Mouse (Mus musculus) gastrocnemius, postnatal 10 days (tissue): ENCODE measurements around the gene Tmem97. TPM values are rescaled to one million over a fixed set of nuclear protein-coding genes. Genes with fewer than 3 reads are reported as not detected.
"Not testable (repeated sequence)": the region's sequence is repeated elsewhere in the genome, so short reads cannot be mapped to it uniquely, and the experiment has no call there.

Experiments
- DNase-seq: peaks from one replicate; pipeline ENCODE4 v3.0.0; 2021; ENCODE audit warnings: mixed read lengths
- long read RNA-seq, 2 experiments: library from polyadenylated mRNA; stranded (forward); transcript quantifications; one replicate each; pipeline ENCODE4 v2.0.0; 2021
- total RNA-seq, 2 experiments: library from RNA; stranded (reverse); gene quantifications; 2 replicates each; pipeline ENCODE4 v1.2.3; 2021

Tmem97 gene
- total RNA-seq, result 10 to 100 TPM; 11.9 to 13.9 TPM
- long read RNA-seq, experiment 1, transcript Tmem97-201 (3 exons, 1,375 nt), result major isoform, 11 of 11 reads
- long read RNA-seq, experiment 1, partial matches to known transcripts, result 0 of 11 reads
- long read RNA-seq, experiment 1, other reads (novel, unspliced or antisense), result 0 of 11 reads
- long read RNA-seq, experiment 2, transcript Tmem97-201 (3 exons, 1,375 nt), result major isoform, 11 of 11 reads
- long read RNA-seq, experiment 2, partial matches to known transcripts, result 0 of 11 reads
- long read RNA-seq, experiment 2, other reads (novel, unspliced or antisense), result 0 of 11 reads

DNA sequence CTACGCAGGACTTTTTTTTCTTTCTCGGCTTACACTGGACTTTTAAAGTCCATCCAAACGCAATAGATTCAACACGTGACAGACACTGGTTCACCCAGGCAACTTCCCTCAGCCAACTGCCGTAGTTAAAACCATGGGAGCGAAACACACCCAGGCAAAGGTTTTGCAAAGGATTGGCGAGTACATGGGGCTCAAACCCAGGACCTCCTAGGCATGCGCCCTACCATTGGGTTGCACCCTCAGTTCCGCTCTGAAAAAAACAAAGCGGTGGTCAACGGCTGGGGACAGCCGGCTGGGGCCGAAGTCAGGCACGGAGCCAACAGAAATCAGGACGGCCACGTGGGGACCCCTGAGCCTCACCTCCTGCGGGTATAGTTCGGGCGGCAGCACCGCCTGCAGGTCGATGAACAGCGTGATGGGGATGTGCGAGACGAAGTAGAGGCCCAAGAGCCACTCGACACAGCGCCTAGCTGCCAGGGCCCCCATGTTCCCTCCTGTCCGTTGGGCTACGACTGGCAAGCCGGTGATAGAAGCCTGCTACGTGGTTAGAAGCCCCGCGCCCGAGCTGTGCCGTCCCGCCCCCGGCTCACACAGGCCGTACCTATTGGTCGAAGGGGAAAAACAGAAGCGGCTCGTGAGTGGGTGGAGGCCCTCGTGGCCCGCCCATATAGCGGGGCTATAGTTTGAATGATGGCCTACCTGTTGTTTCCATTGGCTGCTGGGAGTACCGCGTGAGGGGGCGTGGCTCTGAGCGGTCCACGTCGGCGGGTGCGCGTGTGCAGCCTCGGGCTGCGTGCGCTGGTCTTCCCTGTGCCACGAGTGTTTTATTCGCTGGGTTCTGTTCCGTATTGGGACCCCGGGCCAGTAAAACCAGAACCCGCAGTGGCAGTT is at the start of gene Tmem97:
Gene Tmem97 (minus strand): TSS at position 610 of the 891 bp plus-strand sequence.
- DNase-seq, result peak; percentile 89

DNA sequence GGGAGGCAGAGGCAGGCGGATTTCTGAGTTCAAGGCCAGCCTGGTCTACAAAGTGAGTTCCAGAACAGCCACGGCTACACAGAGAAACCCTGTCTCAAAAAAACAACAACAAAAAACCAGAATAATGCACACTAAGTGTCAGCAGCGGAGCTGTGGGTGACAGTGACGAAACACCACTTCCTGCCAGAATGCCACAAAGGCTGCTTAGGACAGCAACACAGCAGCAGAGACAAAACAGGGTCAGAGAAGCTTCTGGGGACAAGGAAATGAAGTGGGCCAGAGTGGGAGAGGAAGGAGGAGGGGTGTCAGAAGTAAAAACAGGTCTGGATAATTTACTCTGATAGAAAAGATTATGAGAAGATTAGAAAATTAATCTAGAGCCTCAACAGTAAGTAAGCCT is 49.5 kb upstream of the Tmem97 start:
- no peak for DNase-seq

DNA sequence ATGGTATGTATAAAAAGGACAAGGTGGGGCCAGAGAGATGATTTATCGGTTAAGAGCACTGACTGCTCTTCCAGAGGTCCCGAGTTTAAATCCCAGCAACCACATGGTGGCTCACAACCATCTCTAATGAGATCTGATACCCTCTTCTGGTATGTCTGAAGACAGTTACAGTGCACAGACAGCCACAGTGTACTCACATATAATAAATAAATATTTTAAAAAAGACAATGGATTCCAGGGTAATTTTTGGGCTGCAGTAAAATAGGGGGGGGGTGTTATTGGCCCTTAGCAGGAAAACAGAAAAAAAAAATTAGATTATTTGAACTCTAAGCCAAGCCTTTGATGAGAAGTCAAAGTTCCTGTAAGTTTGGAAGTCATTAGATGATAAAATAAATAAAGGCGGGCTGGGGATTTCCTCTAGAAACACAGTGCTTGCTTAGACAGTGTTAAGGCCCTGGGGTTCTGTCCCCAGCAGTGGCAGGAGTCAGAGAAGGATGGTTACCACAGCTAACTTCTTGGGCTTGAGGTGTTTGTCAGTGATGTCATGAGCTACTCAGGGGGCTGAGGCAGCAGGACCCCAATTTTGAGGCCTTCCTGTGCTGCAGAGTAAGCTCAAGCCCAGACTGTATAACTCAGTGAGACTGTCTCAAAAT is 48.3 kb upstream of the Tmem97 start:
- no peak for DNase-seq

DNA sequence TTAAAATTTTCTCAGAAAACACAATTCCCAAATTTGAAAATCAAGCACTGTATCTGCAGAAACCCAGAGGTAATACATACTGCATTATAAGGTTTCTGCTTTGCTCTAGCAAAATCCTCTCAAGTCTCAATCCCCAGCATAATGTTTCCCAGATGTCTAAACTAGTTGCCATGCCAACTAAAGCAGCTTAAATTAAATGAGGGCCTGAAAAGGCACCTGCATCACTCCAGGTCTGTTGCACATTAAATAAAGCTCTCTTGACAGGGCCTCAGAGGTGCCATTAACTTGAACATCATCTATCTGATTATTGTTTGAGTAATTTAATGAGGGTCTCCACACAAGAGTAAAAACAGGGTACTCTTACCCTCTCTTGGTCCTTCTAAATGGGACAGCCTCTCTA is 46.2 kb upstream of the Tmem97 start:
- no peak for DNase-seq

DNA sequence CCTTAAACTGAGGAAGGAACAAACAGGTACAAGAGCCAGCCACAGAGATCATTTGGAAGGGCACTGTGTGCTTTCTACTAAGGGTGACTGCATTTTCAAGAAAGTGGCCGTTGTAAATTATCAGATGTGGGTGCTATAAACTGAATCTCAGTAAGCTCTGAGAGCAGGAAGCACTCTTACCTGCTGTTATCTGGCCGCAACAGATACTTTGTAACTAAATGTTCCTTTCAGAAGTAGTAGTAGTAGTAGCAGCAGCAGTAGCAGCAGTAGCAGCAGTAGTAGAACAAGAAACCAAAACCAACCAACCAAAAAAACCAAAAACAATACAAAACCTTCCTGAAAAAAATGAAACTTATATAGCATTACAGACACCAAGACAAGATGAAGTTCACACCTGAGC is 45.2 kb upstream of the Tmem97 start:
- no peak for DNase-seq

DNA sequence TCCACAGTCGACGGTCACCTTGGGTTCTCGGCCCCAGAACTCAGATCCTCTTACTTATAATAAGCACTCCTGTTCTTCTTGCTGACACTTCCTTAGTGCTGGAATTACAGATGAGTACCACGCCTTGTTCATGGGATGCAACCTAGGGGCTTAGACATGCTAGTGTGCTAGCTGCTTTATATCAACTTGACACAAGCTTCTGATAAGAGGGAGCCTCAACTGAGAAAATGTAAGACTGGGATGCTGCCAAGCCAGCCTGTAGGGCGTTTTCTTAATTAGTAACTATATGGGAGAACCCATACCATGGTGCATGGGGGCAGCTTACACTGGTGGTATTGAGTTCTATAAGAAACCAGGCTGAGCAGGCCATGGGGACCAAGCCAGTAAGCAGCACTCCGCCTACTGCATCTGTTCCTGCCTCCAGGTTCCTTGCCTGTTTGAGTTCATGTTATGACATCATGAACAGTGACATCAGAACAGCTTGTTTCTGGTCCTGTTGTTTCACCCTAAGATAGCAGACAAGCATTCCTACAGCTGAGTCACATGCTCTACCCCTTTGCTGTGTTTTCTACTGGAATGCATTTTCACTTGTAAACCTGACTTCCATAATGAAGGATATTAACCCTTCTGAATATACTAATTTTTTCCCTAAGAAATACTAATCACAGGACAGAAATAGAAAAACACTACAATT is 43.8 kb upstream of the Tmem97 start:
- DNase-seq, result no peak

DNA sequence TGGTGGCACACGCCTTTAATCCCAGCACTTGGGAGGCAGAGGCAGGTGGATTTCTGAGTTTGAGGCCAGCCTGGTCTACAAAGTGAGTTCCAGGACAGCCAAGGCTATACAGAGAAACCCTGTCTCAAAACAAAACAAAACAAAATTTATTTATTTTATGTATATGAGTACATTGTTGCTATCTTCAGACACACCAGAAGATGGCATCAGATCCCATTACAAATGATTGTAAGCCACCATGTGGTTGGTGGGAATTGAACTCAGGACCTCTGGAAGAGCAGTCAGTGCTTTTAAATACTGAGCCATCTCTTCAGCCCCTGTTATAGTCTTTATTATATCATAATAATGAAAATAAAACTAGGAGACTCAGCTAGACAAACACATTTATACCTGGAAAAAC is 37.1 kb upstream of the Tmem97 start:
- DNase-seq, result not testable (repeated sequence)

DNA sequence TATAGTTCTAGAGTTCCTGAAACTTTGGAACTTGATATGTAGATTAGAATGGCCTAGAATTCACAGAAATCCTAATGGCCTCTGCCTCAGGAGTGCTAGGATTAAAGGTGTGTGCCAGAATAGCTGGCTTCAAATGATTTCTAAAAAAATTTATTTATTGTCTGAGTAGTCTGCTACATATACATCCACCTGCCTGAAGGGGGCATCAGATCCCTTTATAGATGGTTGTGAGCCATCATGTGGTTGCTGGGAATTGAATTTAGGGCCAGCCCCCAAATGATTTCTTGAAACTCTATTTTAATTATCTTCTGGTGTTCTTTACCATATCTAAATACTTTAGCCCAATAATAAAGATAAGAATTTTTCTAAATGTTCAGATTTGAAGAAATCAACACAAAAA is 35.5 kb upstream of the Tmem97 start:
- DNase-seq, result no peak

DNA sequence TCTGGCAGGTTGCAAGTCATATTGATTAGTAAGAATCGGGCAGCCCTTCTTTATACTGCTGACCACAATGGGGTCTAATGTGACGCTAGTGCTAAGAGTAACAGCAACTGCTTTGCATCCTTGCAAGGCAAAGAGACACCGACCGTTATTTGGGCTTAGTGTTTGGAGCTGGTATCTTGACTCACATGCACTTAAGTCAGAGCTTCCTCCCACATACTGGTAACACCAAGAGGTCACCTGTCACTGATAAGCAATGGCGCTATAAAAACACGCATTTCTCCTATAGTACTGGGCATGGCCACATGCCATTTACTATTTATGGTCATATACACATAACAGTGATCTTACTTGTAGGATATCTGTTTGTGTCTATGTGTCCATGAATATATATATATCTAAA is 32.3 kb upstream of the Tmem97 start:
- no peak for DNase-seq

DNA sequence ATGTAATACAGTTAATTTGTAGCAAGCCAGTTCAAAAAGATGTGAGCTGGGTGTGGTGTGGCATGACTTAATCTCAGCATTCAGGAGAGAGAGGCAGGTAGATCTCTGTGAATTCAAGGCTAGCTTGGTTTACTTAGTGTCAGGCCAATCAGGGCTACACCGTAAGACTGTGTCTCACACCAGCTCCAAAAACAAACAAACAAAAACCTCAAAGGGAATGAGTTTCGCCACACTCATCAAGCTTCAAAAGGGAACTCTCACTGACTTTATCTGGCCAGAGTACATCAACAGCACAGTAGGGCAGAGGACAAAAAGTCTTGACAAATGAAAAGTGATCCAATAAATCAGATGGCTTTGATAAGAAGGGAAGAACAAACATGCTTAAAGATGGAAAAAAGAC is 24.4 kb upstream of the Tmem97 start:
- DNase-seq, result no peak

DNA sequence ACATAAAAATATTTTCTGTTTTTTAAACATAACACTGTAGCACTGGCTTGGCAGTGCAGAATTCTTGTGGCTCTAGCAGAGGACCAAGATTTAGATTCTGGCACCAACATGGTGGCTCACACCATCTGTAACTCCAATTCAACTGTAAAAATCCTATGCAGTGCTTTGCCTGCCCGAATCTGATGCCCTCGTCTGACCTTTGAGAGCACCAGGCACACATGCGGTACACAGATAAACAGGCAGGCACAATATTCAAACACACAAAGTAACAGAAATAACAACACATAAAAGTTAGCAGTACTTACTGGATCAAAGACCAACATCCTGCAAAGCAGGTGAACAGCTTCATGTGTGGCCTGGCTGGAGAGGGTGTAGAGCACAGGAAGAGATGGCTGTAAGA is 24.0 kb upstream of the Tmem97 start:
- DNase-seq, result no peak

DNA sequence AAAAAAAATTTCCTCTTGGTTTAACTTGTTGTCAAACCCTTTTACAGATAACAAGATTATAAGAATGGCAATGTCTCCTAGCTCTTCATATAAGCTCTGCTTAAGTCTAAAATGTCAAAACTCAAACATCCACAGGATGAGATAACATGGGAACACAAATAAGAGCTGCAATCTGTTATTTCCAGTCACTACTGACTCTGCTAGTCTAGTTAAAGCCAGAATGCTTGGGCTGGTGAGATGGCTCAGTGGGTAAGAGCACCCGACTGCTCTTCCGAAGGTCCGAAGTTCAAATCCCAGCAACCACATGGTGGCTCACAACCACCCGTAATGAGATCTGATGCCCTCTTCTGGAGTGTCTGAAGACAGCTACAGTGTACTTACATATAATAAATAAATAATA is 23.5 kb upstream of the Tmem97 start:
- not testable (repeated sequence) for DNase-seq

DNA sequence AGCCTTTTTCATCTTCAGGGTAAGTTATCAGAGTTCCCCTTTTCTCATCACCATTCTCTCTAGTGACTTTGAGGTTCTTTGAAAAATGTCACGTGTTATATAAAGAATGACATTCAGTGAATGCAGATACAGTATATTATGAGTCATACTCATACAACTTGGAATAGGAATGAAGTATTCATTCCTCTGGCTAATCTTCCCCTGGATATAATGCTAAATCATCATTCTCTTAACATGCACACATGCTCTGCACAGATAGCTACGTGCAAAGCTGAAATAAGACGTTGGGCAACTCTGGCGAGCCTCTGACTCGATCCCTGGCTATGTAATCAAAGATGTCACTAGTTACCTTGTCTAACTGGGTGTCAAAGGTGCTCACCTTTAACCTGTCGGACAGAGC is 21.3 kb upstream of the Tmem97 start:
- no peak for DNase-seq

DNA sequence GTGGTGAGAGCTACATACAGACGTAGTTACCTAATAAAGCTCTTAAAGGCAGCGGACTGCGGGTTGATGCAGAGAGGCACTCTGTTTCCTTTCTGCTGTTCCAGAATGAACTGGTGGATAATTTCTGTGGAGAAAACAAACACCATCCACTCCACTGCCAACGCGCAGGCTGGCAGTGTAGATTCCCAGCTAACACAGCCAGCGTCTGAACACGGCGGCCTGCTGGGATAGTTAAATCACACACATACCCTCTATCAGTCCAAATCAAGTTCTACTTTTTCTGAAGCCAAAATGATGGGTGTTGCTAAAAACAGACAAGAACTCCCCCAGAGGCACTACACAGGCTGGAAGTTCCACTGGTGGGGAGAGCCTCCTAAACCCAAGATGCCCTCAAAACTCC is 20.9 kb upstream of the Tmem97 start:
- DNase-seq, result no peak

DNA sequence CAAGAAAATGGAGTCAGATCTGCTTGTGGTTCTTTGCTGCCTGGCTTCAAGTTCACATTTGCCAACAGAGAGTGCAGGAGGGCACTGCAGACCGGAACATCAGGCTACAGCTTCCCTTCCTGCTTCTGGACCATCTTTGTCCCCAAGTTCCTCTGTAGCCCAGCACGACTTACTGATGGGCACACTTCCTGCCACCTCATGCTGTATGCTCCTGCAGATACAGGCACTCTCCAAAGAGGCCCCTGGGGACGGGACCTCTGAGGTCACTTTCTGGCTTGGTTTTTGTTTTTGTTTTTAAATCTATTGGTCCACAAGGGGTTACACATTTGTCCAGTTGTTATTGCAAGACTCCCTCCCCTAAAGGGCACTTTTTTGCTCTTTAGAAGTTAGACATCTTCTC is 19.2 kb upstream of the Tmem97 start:
- DNase-seq, result no peak

DNA sequence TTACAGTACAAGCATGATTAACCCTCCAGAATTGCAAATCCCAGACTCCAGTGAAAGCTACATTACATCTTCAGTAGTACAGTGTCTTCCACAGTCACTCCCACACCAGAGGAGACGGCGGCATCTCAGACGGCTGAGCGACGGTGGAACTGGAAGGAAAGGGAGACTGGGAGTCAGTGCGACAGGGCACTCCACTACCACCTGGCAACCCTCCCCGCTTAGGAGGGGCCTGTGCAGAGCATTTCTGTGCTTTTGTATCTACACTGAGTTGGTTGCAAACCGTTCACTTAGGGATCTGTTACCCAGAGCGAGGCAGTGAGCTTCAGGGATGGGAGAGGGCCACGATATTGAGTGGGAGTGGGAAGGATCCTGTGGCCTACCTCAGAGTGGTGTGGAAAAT is 18.2 kb upstream of the Tmem97 start:
- no peak for DNase-seq

DNA sequence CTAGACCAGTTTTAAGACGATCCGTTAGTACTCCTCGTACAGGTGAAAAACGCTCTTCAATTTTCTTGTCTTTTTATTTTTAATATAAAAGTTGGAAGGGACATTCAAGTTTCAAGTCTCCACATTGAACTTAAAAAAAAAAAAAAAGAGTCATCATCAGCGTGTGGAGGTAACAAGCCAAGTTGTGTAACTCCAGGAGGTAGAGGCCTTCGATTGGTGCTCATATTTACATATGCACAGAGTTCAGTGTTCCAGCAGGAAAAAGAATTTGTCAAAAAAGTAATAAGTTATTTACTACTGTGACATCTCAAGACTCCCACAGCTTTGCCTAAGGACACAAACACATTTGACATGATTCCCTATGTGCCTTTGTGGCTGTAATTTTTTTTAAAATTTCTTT is 17.0 kb upstream of the Tmem97 start:
- DNase-seq, result no peak

DNA sequence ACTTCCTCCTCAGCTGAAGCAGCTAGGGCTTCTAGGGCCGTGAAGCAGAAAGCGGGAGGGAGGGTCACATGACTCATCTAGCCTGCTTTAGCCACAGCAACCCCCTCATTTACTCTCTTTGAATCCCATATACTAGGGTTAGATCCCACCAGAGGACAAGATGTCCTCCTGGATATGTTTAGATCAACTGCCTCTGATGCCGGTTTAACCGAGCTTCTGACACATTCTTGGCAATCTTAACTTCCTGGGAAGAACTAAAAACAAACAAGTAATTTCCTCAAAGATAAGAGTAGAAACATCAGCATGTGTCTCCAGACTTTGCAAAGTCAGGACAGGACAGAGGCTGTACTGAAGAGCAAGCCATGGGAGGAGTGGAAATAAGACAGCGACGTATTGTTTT is 16.2 kb upstream of the Tmem97 start:
- no peak for DNase-seq

DNA sequence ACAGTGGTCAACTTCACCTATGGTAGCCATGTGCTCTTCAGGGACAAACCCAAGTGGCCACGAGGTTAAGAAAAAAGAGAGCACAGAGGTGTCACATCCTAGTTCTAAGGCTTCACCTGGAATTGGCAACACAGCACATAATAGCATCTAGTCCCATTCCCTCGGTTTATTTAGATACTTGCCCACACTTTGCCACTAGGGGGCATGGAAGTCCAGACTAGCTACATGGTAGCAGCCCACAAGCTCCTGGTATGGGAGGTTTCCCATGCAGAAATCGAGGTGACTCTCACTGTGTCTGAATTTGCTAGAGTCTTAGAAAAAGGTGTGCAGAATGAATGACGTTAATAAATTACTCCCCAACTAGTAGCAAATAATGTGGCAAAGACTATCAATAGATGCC is 9.9 kb upstream of the Tmem97 start:
- DNase-seq, result peak; percentile 45

DNA sequence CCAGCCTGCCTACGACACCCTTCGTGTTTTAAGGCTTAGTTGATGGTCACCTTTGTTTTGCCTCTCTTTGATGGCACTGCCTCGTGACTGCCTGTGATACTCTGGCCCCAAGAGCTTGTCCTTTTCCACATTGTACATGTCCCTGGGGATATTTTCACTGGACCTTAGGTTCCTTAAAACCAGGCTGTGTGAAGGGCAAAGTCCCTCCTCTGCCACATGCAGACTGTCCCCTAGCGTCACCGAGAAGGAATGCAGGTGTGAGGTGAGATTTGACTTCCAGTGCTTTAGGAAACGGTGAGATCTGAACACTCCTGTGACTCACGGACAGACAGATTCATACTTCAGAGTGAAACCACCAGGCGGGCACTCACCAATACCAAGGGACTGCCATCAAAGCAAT is 6.7 kb upstream of the Tmem97 start:
- no peak for DNase-seq

DNA sequence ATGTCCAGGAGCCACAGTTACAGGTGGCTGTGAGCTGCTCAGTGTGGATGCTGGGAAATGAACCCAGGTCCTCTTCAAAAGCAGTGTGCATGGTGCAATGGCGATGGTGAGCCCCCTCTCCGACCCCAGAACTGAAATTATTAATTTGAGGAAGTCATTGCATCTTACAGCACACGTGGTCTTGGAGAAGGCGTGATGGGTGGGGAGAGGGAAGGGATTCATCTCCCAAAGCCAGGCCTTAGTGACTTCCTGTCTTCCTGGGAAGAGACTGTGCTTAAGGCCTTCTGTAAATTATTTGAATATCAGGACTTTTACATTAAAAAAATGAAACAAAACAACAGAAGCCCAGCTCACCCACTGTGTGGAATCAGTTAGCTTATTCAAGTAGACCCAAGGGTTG is 5.5 kb upstream of the Tmem97 start:
- no peak for DNase-seq

DNA sequence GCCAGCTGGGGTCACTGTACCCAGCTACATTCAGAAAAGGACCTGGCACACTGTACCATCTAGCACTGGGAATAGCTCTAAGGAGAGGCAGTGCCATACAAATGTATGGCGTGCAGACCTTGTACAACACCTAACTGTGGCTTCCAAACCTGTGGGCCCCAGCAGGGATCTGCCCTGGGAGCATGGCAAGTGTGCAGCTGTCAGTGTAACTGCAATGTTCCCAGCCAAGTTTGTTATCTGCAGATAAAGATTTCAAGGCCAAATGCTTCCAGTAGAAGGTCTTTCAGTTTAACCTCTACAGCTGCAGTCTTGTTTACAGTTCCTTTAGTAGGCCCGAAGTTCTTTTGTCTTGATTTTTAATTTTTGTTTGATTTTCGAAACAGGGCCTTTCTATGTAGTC is 5.0 kb upstream of the Tmem97 start:
- no peak for DNase-seq

DNA sequence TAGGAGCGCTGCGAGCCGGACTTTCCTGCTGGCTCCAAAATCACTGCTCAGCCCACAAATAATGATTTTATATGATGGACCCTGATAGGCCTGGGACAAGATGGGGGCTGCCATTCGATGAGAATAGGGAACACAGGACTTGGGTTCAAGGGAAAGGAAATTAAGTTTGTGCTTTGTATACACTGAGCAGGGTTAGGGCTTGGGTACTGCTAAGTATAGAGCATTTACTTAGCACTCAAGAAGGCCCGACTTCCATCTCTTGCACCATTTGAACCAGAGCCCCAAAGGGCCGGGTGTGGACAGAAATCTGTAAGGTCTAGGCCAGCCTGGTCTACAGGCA is 452 bp upstream of the Tmem97 start:
- DNase-seq, result no peak
